10 mouse cellular contexts compared by ENCODE assay signal in genomic region chr6:125577882-125578646, GRCm38 (mm10). TPM values are rescaled to one million over a fixed set of nuclear protein-coding genes. Genes with fewer than 3 reads are reported as not detected.
DNase-seq lines count a peak whose midpoint lies in the region; ATAC-seq and TF ChIP-seq lines count a peak whose summit lies in the region.
"Had no signal": no experiment of that assay in that cellular context is flagged by ENCODE, and none has a peak within 500 bp of the region (broad histone marks: within the 10 kb centered on the region; RNA-seq: fewer than 3 reads in every experiment).

No protein-coding gene starts in this region.

- DNase-seq in gastrocnemius, adult 2 months, result peak; percentile 68
- no peak for DNase-seq in gastrocnemius, postnatal 36 days
- peak; percentile 74 for DNase-seq in NIH3T3 (ENCODE audit: low read depth)
- DNase-seq in lung, postnatal 36 days, result no peak
- no peak for DNase-seq in thymus, postnatal 14 days
- DNase-seq: lung, embryonic 14.5 days; spleen, adult 18-20 months had no signal

- no peaks in the 10 kb centered on the region for H3K9me3 ChIP-seq in embryonic facial prominence, embryonic 15.5 days (replicated peaks)
- H3K9me3 ChIP-seq in intestine, embryonic 16.5 days (ENCODE audit: control insufficient read depth, low read length), result no peaks in the 10 kb centered on the region

- H3K4me1 ChIP-seq in embryonic facial prominence, embryonic 15.5 days, result peaks cover 24% of the 10 kb centered on the region
- H3K4me1 ChIP-seq in intestine, embryonic 16.5 days (ENCODE audit: control insufficient read depth, insufficient read depth, low read length), result peaks cover 15% of the 10 kb centered on the region

- H3K36me3 ChIP-seq in embryonic facial prominence, embryonic 15.5 days, result no peaks in the 10 kb centered on the region
- H3K36me3 ChIP-seq in intestine, embryonic 16.5 days (ENCODE audit: control insufficient read depth, insufficient read depth, low read length), result no peaks in the 10 kb centered on the region

- no peak overlapping the region for H3K9ac ChIP-seq in embryonic facial prominence, embryonic 15.5 days
- H3K9ac ChIP-seq in intestine, embryonic 16.5 days (ENCODE audit: low read depth, low read length), result 0 out of 2 replicates have a peak overlapping the region, but pooled peaks have one; percentile 15
- H3K9ac ChIP-seq: lung, embryonic 14.5 days had no signal

- ATAC-seq in embryonic facial prominence, embryonic 15.5 days (ENCODE audit: insufficient number of reproducible peaks, low FRiP score, low TSS enrichment, low read depth), result no peak
- peak; percentile 29; the same call in 1 of the 2 replicates for ATAC-seq in intestine, embryonic 16.5 days
- no peak for ATAC-seq in activated CD4-positive, CD25-positive, alpha-beta regulatory T cell, adult 4 months

- peak overlapping the region; percentile 43 for H3K27ac ChIP-seq in gastrocnemius, adult 2 months
- peak overlapping the region; percentile 45 for H3K27ac ChIP-seq in embryonic facial prominence, embryonic 15.5 days (replicated peaks)
- H3K27ac ChIP-seq in intestine, embryonic 16.5 days (ENCODE audit: low read length), result peak overlapping the region; percentile 55

- H3K4me3 ChIP-seq in gastrocnemius, adult 2 months, result no peak overlapping the region
- H3K4me3 ChIP-seq in embryonic facial prominence, embryonic 15.5 days (replicated peaks), result no peak overlapping the region
- H3K4me3 ChIP-seq in intestine, embryonic 16.5 days (ENCODE audit: low read length), result no peak overlapping the region

- H3K4me2 ChIP-seq in embryonic facial prominence, embryonic 15.5 days (replicated peaks), result no peak overlapping the region
- no peak overlapping the region for H3K4me2 ChIP-seq in intestine, embryonic 16.5 days (ENCODE audit: low read depth, low read length)
- H3K4me2 ChIP-seq: lung, embryonic 14.5 days had no signal

- intact Hi-C loops in gastrocnemius, adult 2 months (cut with DNase I), result no loop called here
- intact Hi-C loops in gastrocnemius, postnatal 36 days (cut with DNase I), result no loop called here

- TF ChIP-seq CTCF in gastrocnemius, adult 2 months (IDR thresholded peaks at IDR 0.05), result no peak

- 38% methylated on average over 11 of the region's 11 CpGs for WGBS in embryonic facial prominence, embryonic 15.5 days
- 59% methylated on average over 11 of the region's 11 CpGs for WGBS in intestine, embryonic 16.5 days

- H3K27me3 ChIP-seq in embryonic facial prominence, embryonic 15.5 days, result no peaks in the 10 kb centered on the region
- no peaks in the 10 kb centered on the region for H3K27me3 ChIP-seq in intestine, embryonic 16.5 days (replicated peaks; ENCODE audit: control insufficient read depth, insufficient read depth, low read length)

RNA-seq across cellular contexts. Expression of gene Vwf, which starts 31.5 kb away (rescaled TPM):
- total RNA-seq in gastrocnemius, adult 2 months (2021), result 10 to 100 TPM; 12.5 to 15.3 TPM
- 10 to 100 TPM; 13.5 to 15.4 TPM for total RNA-seq in gastrocnemius, postnatal 36 days (2021)
- polyA plus RNA-seq in embryonic facial prominence, embryonic 15.5 days (2015; fragmentation: Nextera tagmentation; extraction: Ambion mirVana), result 8.8 and 9.4 TPM in 2 replicates
- 7.0 and 8.6 TPM in 2 replicates for polyA plus RNA-seq in intestine, embryonic 16.5 days (2015; fragmentation: Nextera tagmentation; extraction: Ambion mirVana)
- under 1 TPM in 1 of 2 experiments, not detected in 1; 0.20 TPM for polyA plus RNA-seq in activated CD4-positive, CD25-positive, alpha-beta regulatory T cell, adult 4 months (2017; shearing (Covaris generic))

Comparison
In these comparisons a context has a peak if more than half of its experiments do, and no peak if none do; other contexts are left out.
1. DNase-seq: peak in gastrocnemius, adult 2 months (single experiment) and NIH3T3 (single experiment); none in gastrocnemius, postnatal 36 days (0 of 2), lung, postnatal 36 days (single experiment) and thymus, postnatal 14 days (single experiment).
2. Peak in every context shown above with its lines, with median percentiles within 50 percentile points of each other: H3K27ac ChIP-seq.